Mouse (Mus musculus): ENCODE data around the gene Ppp1r21. TPM values are rescaled to one million over a fixed set of nuclear protein-coding genes. Genes with fewer than 3 reads are reported as not detected.

Ppp1r21 gene
- total RNA-seq, 2 experiments from 2014 or later = 132 to 147 TPM

GRCm38 (mm10) chr17:88606056-88606455 is 76.1 kb downstream of the Ppp1r21 start:
- no peak for ATAC-seq (ENCODE audit: poor library complexity, severe bottlenecking)

- ATAC-seq (ENCODE audit: poor library complexity, severe bottlenecking) = no peak
Observed at GRCm38 (mm10) chr17:88609361-88609760, 79.4 kb downstream of the Ppp1r21 start.

GRCm38 (mm10) chr17:88611057-88611456 is 81.1 kb downstream of the Ppp1r21 start:
- ATAC-seq (ENCODE audit: poor library complexity, severe bottlenecking) = no peak

- ATAC-seq (ENCODE audit: poor library complexity, severe bottlenecking) = 0 out of 2 replicates have a peak, but pooled peaks have one; percentile 27
Observed at GRCm38 (mm10) chr17:88613172-88613571, 83.3 kb downstream of the Ppp1r21 start.

- no peak for ATAC-seq (ENCODE audit: poor library complexity, severe bottlenecking)
Observed at GRCm38 (mm10) chr17:88613721-88614120, 83.8 kb downstream of the Ppp1r21 start.

- ATAC-seq (ENCODE audit: poor library complexity, severe bottlenecking) = no peak
Observed at GRCm38 (mm10) chr17:88614234-88614633, 84.3 kb downstream of the Ppp1r21 start.

- ATAC-seq (ENCODE audit: poor library complexity, severe bottlenecking) = no peak
Observed at GRCm38 (mm10) chr17:88614733-88615132, 84.8 kb downstream of the Ppp1r21 start.

GRCm38 (mm10) chr17:88615492-88616155 is 85.7 kb downstream of the Ppp1r21 start:
- ATAC-seq (ENCODE audit: poor library complexity, severe bottlenecking) = no peak

GRCm38 (mm10) chr17:88620935-88621334 is 91.0 kb downstream of the Ppp1r21 start:
- ATAC-seq (ENCODE audit: poor library complexity, severe bottlenecking) = no peak

- no peak for ATAC-seq (ENCODE audit: poor library complexity, severe bottlenecking)
Observed at GRCm38 (mm10) chr17:88621374-88621773, 91.5 kb downstream of the Ppp1r21 start.

- ATAC-seq (ENCODE audit: poor library complexity, severe bottlenecking) = no peak
Observed at GRCm38 (mm10) chr17:88622711-88623110, 92.8 kb downstream of the Ppp1r21 start.

GRCm38 (mm10) chr17:88624386-88624785 is 94.5 kb downstream of the Ppp1r21 start:
- ATAC-seq (ENCODE audit: poor library complexity, severe bottlenecking) = no peak

GRCm38 (mm10) chr17:88625350-88625749 is 95.4 kb downstream of the Ppp1r21 start:
- no peak for ATAC-seq (ENCODE audit: poor library complexity, severe bottlenecking)

- ATAC-seq (ENCODE audit: poor library complexity, severe bottlenecking) = no peak
Observed at GRCm38 (mm10) chr17:88625931-88626330, 96.0 kb downstream of the Ppp1r21 start.

- ATAC-seq (ENCODE audit: poor library complexity, severe bottlenecking) = no peak
Observed at GRCm38 (mm10) chr17:88626347-88626811, 96.5 kb downstream of the Ppp1r21 start.

GRCm38 (mm10) chr17:88627150-88627549 is 97.2 kb downstream of the Ppp1r21 start:
- no peak for ATAC-seq (ENCODE audit: poor library complexity, severe bottlenecking)

GRCm38 (mm10) chr17:88628676-88629380 is 98.9 kb downstream of the Ppp1r21 start:
- ATAC-seq (ENCODE audit: poor library complexity, severe bottlenecking) = no peak

GRCm38 (mm10) chr17:88629381-88629759 is 99.5 kb downstream of the Ppp1r21 start:
- no peak for ATAC-seq (ENCODE audit: poor library complexity, severe bottlenecking)

GRCm38 (mm10) chr17:88629931-88630553 is 100.1 kb downstream of the Ppp1r21 start:
- ATAC-seq (ENCODE audit: poor library complexity, severe bottlenecking) = no peak

- ATAC-seq (ENCODE audit: poor library complexity, severe bottlenecking) = no peak
Observed at GRCm38 (mm10) chr17:88630554-88630948, 100.6 kb downstream of the Ppp1r21 start.

- ATAC-seq (ENCODE audit: poor library complexity, severe bottlenecking) = no peak
Observed at GRCm38 (mm10) chr17:88632631-88633030, 102.7 kb downstream of the Ppp1r21 start.

GRCm38 (mm10) chr17:88636076-88636475 is 106.2 kb downstream of the Ppp1r21 start:
- ATAC-seq (ENCODE audit: poor library complexity, severe bottlenecking) = no peak

Data from megakaryocyte, adult 5-6 weeks (primary cell).